Mouse (Mus musculus) neural tube, embryonic 12.5 days (tissue): Measurements from ENCODE around the gene Dcaf8. TPM values are rescaled to one million over a fixed set of nuclear protein-coding genes. Genes with fewer than 3 reads are reported as not detected.
A peak's percentile ranks its signal among the peaks of the same experiment; 100 is the strongest.

Experiments
- ATAC-seq: fragments of 200-750 bp; cut with Nextera tagmentation; 2 replicates; pipeline ENCODE4 v1.8.0; 2017; ENCODE audit warnings: low read depth, mild to moderate bottlenecking, moderate TSS enrichment, moderate library complexity; ENCODE audit not compliant: low FRiP score
- H3K27ac ChIP-seq: fragments of 300-500 bp; sonication (generic); 2 replicates; pipeline ENCODE4 v1.5.1; 2016
- H3K27me3 ChIP-seq: fragments of 300-500 bp; sonication (generic); replicated peaks from 2 replicates; pipeline ENCODE4 v1.6.1; 2016; ENCODE audit warnings: mild to moderate bottlenecking
- H3K36me3 ChIP-seq: fragments of 300-500 bp; sonication (generic); 2 replicates; pipeline ENCODE4 v1.6.1; 2016; ENCODE audit warnings: mild to moderate bottlenecking
- H3K4me1 ChIP-seq: fragments of 300-500 bp; sonication (generic); 2 replicates; pipeline ENCODE4 v1.6.1; 2016
- H3K4me2 ChIP-seq: fragments of 300-500 bp; sonication (generic); replicated peaks from 2 replicates; pipeline ENCODE4 v1.6.1; 2016; ENCODE audit warnings: mild to moderate bottlenecking
- H3K4me3 ChIP-seq: fragments of 300-500 bp; sonication (generic); 2 replicates; pipeline ENCODE4 v1.5.1; 2016
- H3K9ac ChIP-seq: fragments of 300-500 bp; sonication (generic); 2 replicates; pipeline ENCODE4 v1.6.1; 2016; ENCODE audit warnings: mild to moderate bottlenecking
- H3K9me3 ChIP-seq: fragments of 300-500 bp; sonication (generic); 2 replicates; pipeline ENCODE4 v1.6.1; 2016; ENCODE audit warnings: mild to moderate bottlenecking
- WGBS: fragments of 180-500 bp; shearing (Covaris S2); methylation state at CpG from one replicate; pipeline ENCODE4 v1.1.7; 2016; 5-methylcytosine and 5-hydroxymethylcytosine counted together
- polyA plus RNA-seq: library from polyadenylated mRNA; unstranded; fragments of >200 nt; fragmentation: Nextera tagmentation; extraction: Ambion mirVana; gene quantifications from 2 replicates; pipeline ENCODE4 v1.2.1, GENCODE M21; 2016

Dcaf8 gene
- polyA plus RNA-seq = 127 and 128 TPM in 2 replicates

GRCm38 (mm10) chr1:172147835-172148278, at the start of gene Dcaf8:
TSS of gene Dcaf8 (plus strand) at chr1:172148084.
- Histone ChIP-seq H3K27me3 (no peaks in the 10 kb centered on the region), H3K4me1 (peaks cover 17% of the 10 kb centered on the region; the same call in 1 of the 2 replicates), H3K36me3 (peaks cover 18% of the 10 kb centered on the region), H3K9ac (peak within 1 kb of the TSS; percentile 98), H3K4me2 (peak within 1 kb of the TSS; percentile 69), H3K27ac (peak within 1 kb of the TSS; percentile 71), H3K4me3 (peak within 1 kb of the TSS; percentile 80), H3K9me3 (no peaks in the 10 kb centered on the region)
- WGBS = 0% methylated on average over 42 of the region's 42 CpGs
- peak; percentile 99 for ATAC-seq

GRCm38 (mm10) chr1:172099325-172100033, 48.4 kb upstream of the Dcaf8 start:
- Histone ChIP-seq H3K27ac (no peak overlapping the region), H3K4me1 (no peaks in the 10 kb centered on the region), H3K27me3 (no peaks in the 10 kb centered on the region), H3K4me3 (no peak overlapping the region), H3K9me3 (no peaks in the 10 kb centered on the region), H3K36me3 (peaks cover 73% of the 10 kb centered on the region), H3K4me2 (no peak overlapping the region), H3K9ac (no peak overlapping the region)
- no peak for ATAC-seq
- 88% methylated on average over 6 of the region's 6 CpGs for WGBS

GRCm38 (mm10) chr1:172103619-172104018, 44.3 kb upstream of the Dcaf8 start:
- Histone ChIP-seq H3K36me3 (peaks cover 81% of the 10 kb centered on the region), H3K9ac (no peak overlapping the region), H3K4me1 (0 out of 2 replicates have a peak, but pooled peaks cover 4% of the 10 kb centered on the region), H3K9me3 (no peaks in the 10 kb centered on the region), H3K4me2 (no peak overlapping the region), H3K27me3 (no peaks in the 10 kb centered on the region), H3K4me3 (no peak overlapping the region), H3K27ac (no peak overlapping the region)
- WGBS = 90% methylated on average over 4 of the region's 4 CpGs
- ATAC-seq = no peak

- 0 out of 2 replicates have a peak, but pooled peaks cover 4% of the 10 kb centered on the region for H3K4me1 ChIP-seq
- H3K27me3 ChIP-seq = no peaks in the 10 kb centered on the region
- no peak overlapping the region for H3K27ac ChIP-seq
- no peak overlapping the region for H3K4me2 ChIP-seq
- ATAC-seq = no peak
- no peak overlapping the region for H3K4me3 ChIP-seq
- no peaks in the 10 kb centered on the region for H3K9me3 ChIP-seq
- no peak overlapping the region for H3K9ac ChIP-seq
- H3K36me3 ChIP-seq = peaks cover 87% of the 10 kb centered on the region
- 74% methylated on average over 11 of the region's 11 CpGs for WGBS
Measured at GRCm38 (mm10) chr1:172105101-172105500, 42.8 kb upstream of the Dcaf8 start.

- Histone ChIP-seq H3K4me2 (no peak overlapping the region), H3K4me1 (0 out of 2 replicates have a peak, but pooled peaks cover 4% of the 10 kb centered on the region), H3K36me3 (peaks cover 91% of the 10 kb centered on the region), H3K27ac (no peak overlapping the region), H3K9ac (no peak overlapping the region), H3K27me3 (no peaks in the 10 kb centered on the region), H3K9me3 (no peaks in the 10 kb centered on the region), H3K4me3 (no peak overlapping the region)
- 72% methylated on average over 10 of the region's 10 CpGs for WGBS
- ATAC-seq = peak; percentile 50; the same call in 1 of the 2 replicates
Measured at GRCm38 (mm10) chr1:172107777-172108477, 40.0 kb upstream of the Dcaf8 start.

GRCm38 (mm10) chr1:172116948-172117347, 30.9 kb upstream of the Dcaf8 start:
- no peak overlapping the region for H3K4me3 ChIP-seq
- no peaks in the 10 kb centered on the region for H3K27me3 ChIP-seq
- H3K9me3 ChIP-seq = no peaks in the 10 kb centered on the region
- H3K9ac ChIP-seq = no peak overlapping the region
- peaks cover 98% of the 10 kb centered on the region for H3K36me3 ChIP-seq
- no peak overlapping the region for H3K27ac ChIP-seq
- H3K4me2 ChIP-seq = no peak overlapping the region
- no peaks in the 10 kb centered on the region for H3K4me1 ChIP-seq
- WGBS = 93% methylated on average over 5 of the region's 5 CpGs
- ATAC-seq = no peak

- Histone ChIP-seq H3K27me3 (no peaks in the 10 kb centered on the region), H3K27ac (no peak overlapping the region), H3K4me1 (no peaks in the 10 kb centered on the region), H3K4me3 (no peak overlapping the region), H3K9me3 (no peaks in the 10 kb centered on the region), H3K9ac (no peak overlapping the region), H3K4me2 (no peak overlapping the region), H3K36me3 (peaks cover 92% of the 10 kb centered on the region)
- ATAC-seq = no peak
- WGBS = 85% methylated on average over 6 of the region's 6 CpGs
Measured at GRCm38 (mm10) chr1:172119100-172119499, 28.8 kb upstream of the Dcaf8 start.

GRCm38 (mm10) chr1:172119720-172120119, 28.2 kb upstream of the Dcaf8 start:
- no peaks in the 10 kb centered on the region for H3K9me3 ChIP-seq
- no peaks in the 10 kb centered on the region for H3K4me1 ChIP-seq
- H3K27me3 ChIP-seq = no peaks in the 10 kb centered on the region
- no peak overlapping the region for H3K27ac ChIP-seq
- no peak for ATAC-seq
- WGBS = 55% methylated on average over 3 of the region's 3 CpGs
- no peak overlapping the region for H3K4me3 ChIP-seq
- no peak overlapping the region for H3K9ac ChIP-seq
- H3K4me2 ChIP-seq = no peak overlapping the region
- H3K36me3 ChIP-seq = peaks cover 86% of the 10 kb centered on the region

GRCm38 (mm10) chr1:172122671-172123070, 25.2 kb upstream of the Dcaf8 start:
- Histone ChIP-seq H3K9me3 (no peaks in the 10 kb centered on the region), H3K9ac (no peak overlapping the region), H3K27ac (no peak overlapping the region), H3K36me3 (peaks cover 57% of the 10 kb centered on the region), H3K4me2 (no peak overlapping the region), H3K4me3 (no peak overlapping the region), H3K4me1 (peaks cover 11% of the 10 kb centered on the region), H3K27me3 (no peaks in the 10 kb centered on the region)
- 73% methylated on average over 2 of the region's 2 CpGs for WGBS
- no peak for ATAC-seq

GRCm38 (mm10) chr1:172124572-172124971, 23.3 kb upstream of the Dcaf8 start:
- Histone ChIP-seq H3K4me1 (peaks cover 15% of the 10 kb centered on the region), H3K4me3 (no peak overlapping the region), H3K36me3 (peaks cover 50% of the 10 kb centered on the region), H3K27me3 (no peaks in the 10 kb centered on the region), H3K4me2 (no peak overlapping the region), H3K9ac (no peak overlapping the region), H3K27ac (no peak overlapping the region), H3K9me3 (no peaks in the 10 kb centered on the region)
- ATAC-seq = no peak
- 77% methylated on average over 6 of the region's 6 CpGs for WGBS

GRCm38 (mm10) chr1:172126376-172127347, 21.2 kb upstream of the Dcaf8 start, which contains the start of gene Pex19:
TSS of gene Pex19 (plus strand) at chr1:172126755.
- H3K4me3 ChIP-seq = peak within 1 kb of the TSS; percentile 66
- H3K27ac ChIP-seq = no peak within 1 kb of the TSS
- peak; percentile 96 for ATAC-seq
- peak within 1 kb of the TSS; percentile 80 for H3K4me2 ChIP-seq
- H3K27me3 ChIP-seq = no peaks in the 10 kb centered on the region
- peaks cover 48% of the 10 kb centered on the region for H3K36me3 ChIP-seq
- 1% methylated on average over 42 of the region's 42 CpGs for WGBS
- no peaks in the 10 kb centered on the region for H3K9me3 ChIP-seq
- H3K4me1 ChIP-seq = peaks cover 15% of the 10 kb centered on the region
- H3K9ac ChIP-seq = peak within 1 kb of the TSS; percentile 70
